Mouse (Mus musculus) CH12.LX (cell line): ENCODE data around the gene Fam71f2. TPM values are rescaled to one million over a fixed set of nuclear protein-coding genes. Genes with fewer than 3 reads are reported as not detected.

ENCODE experiments used
- DNase-seq: peaks from one replicate; pipeline ENCODE4 v3.0.0-alpha.2; 2013; ENCODE audit errors: extremely low read depth
- H3K27ac ChIP-seq: 2 replicates; pipeline ENCODE4 v1.5.1; 2012; ENCODE audit warnings: low read depth, mild to moderate bottlenecking, control low read depth, moderate library complexity; ENCODE audit not compliant: insufficient read depth
- H3K27me3 ChIP-seq: replicated peaks from 2 replicates; pipeline ENCODE3; 2012; ENCODE audit warnings: inconsistent platforms
- H3K36me3 ChIP-seq, 2 experiments: replicated peaks in 1 of 2; 2 replicates each; pipeline versions ENCODE3 to v1.6.1; 2012; ENCODE audit warnings: inconsistent platforms in 1 of 2, low read length in 1 of 2, mild to moderate bottlenecking in 1 of 2, mixed read lengths in 1 of 2, moderate library complexity in 1 of 2; ENCODE audit not compliant: control insufficient read depth in 1 of 2, insufficient read depth in 1 of 2
- H3K4me1 ChIP-seq, 2 experiments: 2 replicates each; pipeline ENCODE4 v1.6.1; 2012; ENCODE audit warnings: inconsistent platforms in 1 of 2, moderate library complexity in 1 of 2; ENCODE audit not compliant: insufficient read depth in 2 of 2, control insufficient read depth in 1 of 2
- H3K4me2 ChIP-seq: 2 replicates; pipeline ENCODE4 v1.6.1; 2012; ENCODE audit warnings: low read depth, mild to moderate bottlenecking, control low read depth; ENCODE audit not compliant: poor library complexity, insufficient read depth, severe bottlenecking
- H3K4me3 ChIP-seq, 3 experiments: fragments of 150-350 bp in 1 of 3; sonication (generic) in 1 of 3; replicated peaks in 1 of 3; 2 replicates each; pipeline versions ENCODE3 to v1.5.1; 2011 to 2012; ENCODE audit warnings: low read depth in 2 of 3, low read length in 2 of 3, mild to moderate bottlenecking in 2 of 3, moderate library complexity in 2 of 3, control low read depth in 1 of 3, improper control_type of control experiment in 1 of 3, inconsistent platforms in 1 of 3, mixed read lengths in 1 of 3; ENCODE audit not compliant: poor library complexity in 1 of 3
- H3K79me2 ChIP-seq: replicated peaks from 2 replicates; pipeline ENCODE4 v1.6.1; 2012; ENCODE audit warnings: mild to moderate bottlenecking, moderate library complexity; ENCODE audit not compliant: control insufficient read depth, poor library complexity, insufficient read depth, severe bottlenecking; ENCODE audit errors: extremely low read depth
- H3K9ac ChIP-seq: 2 replicates; pipeline ENCODE4 v1.6.1; 2012; ENCODE audit warnings: low read depth, mild to moderate bottlenecking, control low read depth, moderate library complexity; ENCODE audit not compliant: insufficient read depth
- H3K9me3 ChIP-seq: replicated peaks from 2 replicates; pipeline ENCODE3; 2012; ENCODE audit warnings: low read length, inconsistent platforms, mixed read lengths
- CTCF ChIP-seq, 2 experiments: IDR thresholded peaks in 1 of 2; conservative IDR thresholded peaks in 1 of 2; 2 replicates each; pipeline ENCODE4 v1.5.1; 2011 to 2012; ENCODE audit warnings: low read depth in 2 of 2, low read length in 2 of 2, improper control_type of control experiment in 1 of 2, inconsistent platforms in 1 of 2, mild to moderate bottlenecking in 1 of 2, moderate library complexity in 1 of 2
- E2F4 ChIP-seq: IDR thresholded peaks from 2 replicates; pipeline ENCODE4 v1.6.1; 2011; ENCODE audit warnings: low read depth, low read length, improper control_type of control experiment; ENCODE audit not compliant: insufficient replicate concordance
- ELF1 ChIP-seq: IDR thresholded peaks from 2 replicates; pipeline ENCODE4 v1.6.1; 2014; ENCODE audit warnings: low read depth, mild to moderate bottlenecking, inconsistent platforms, low read length, improper control_type of control experiment
- HCFC1 ChIP-seq: IDR thresholded peaks from 2 replicates; pipeline ENCODE4 v1.6.1; 2012; ENCODE audit warnings: low read depth, mild to moderate bottlenecking, inconsistent platforms, low read length, improper control_type of control experiment
- IRF4 ChIP-seq: IDR thresholded peaks from 2 replicates; pipeline ENCODE4 v1.6.1; 2014; ENCODE audit warnings: low read depth, mild to moderate bottlenecking, inconsistent platforms, low read length, improper control_type of control experiment
- JUND ChIP-seq: conservative IDR thresholded peaks from 2 replicates; pipeline ENCODE4 v1.6.1; 2011; ENCODE audit warnings: low read depth, low read length, improper control_type of control experiment
- MAFK ChIP-seq: IDR thresholded peaks from 2 replicates; pipeline ENCODE4 v1.6.1; 2011; ENCODE audit warnings: low read length, improper control_type of control experiment; ENCODE audit not compliant: insufficient replicate concordance
- MXI1 ChIP-seq: IDR thresholded peaks from 2 replicates; pipeline ENCODE4 v1.6.1; 2011; ENCODE audit warnings: mild to moderate bottlenecking, low read depth, low read length, improper control_type of control experiment
- NELFE ChIP-seq: IDR thresholded peaks from 2 replicates; pipeline ENCODE4 v1.6.1; 2011; ENCODE audit warnings: low read depth, low read length, improper control_type of control experiment
- RCOR1 ChIP-seq: conservative IDR thresholded peaks from 2 replicates; pipeline ENCODE4 v1.6.1; 2012; ENCODE audit warnings: low read depth, mild to moderate bottlenecking, inconsistent platforms, low read length, improper control_type of control experiment
- TBP ChIP-seq: conservative IDR thresholded peaks from 2 replicates; pipeline ENCODE4 v1.6.1; 2011; ENCODE audit warnings: low read depth, low read length, improper control_type of control experiment
- TCF12 ChIP-seq: IDR thresholded peaks from 2 replicates; pipeline ENCODE4 v1.6.1; 2014; ENCODE audit warnings: low read depth, mild to moderate bottlenecking, inconsistent platforms, low read length, improper control_type of control experiment
- ZC3H11A ChIP-seq: IDR thresholded peaks from 2 replicates; pipeline ENCODE4 v1.6.1; 2012; ENCODE audit warnings: low read depth, mild to moderate bottlenecking, inconsistent platforms, low read length, improper control_type of control experiment
- ZKSCAN1 ChIP-seq: IDR thresholded peaks from 2 replicates; pipeline ENCODE4 v1.6.1; 2012; ENCODE audit warnings: low read depth, inconsistent platforms, low read length, improper control_type of control experiment, borderline replicate concordance
- dilution Hi-C: fragments of 300-500 bp; cut with MboI; formaldehyde crosslinking; loops from 2 replicates; pipeline ENCODE4 v1.14.3; 2020; ENCODE audit warnings: low sequenced_read_pairs; ENCODE audit not compliant: extremely low pct_unique_long_range_greater_than_20kb, extremely low pct_ligation_motif_present
- in situ Hi-C: fragments of 300-500 bp; cut with MboI; formaldehyde crosslinking; loops from 3 replicates; pipeline ENCODE4 v1.14.3; 2019; ENCODE audit warnings: low sequenced_read_pairs, low pct_ligation_motif_present, low pct_unique_long_range_greater_than_20kb, mixed read lengths
- polyA plus RNA-seq: library from polyadenylated mRNA; unstranded; fragments of >175 nt; gene quantifications from 2 replicates; pipeline ENCODE4 v1.2.1, GENCODE M21; 2012; ENCODE audit warnings: low read depth; ENCODE audit not compliant: insufficient read length
- total RNA-seq, 2 experiments: library from RNA; depleted of rRNA; stranded (reverse); fragments of 300-350 nt in 1 of 2; fragments of >200 nt in 1 of 2; gene quantifications; 2 replicates each; pipeline ENCODE4 v1.2.3; 2012 to 2014

The Fam71f2 gene
- total and polyA plus RNA-seq, 3 experiments, result 0.23 to 0.30 TPM; not detected in 1

DNA sequence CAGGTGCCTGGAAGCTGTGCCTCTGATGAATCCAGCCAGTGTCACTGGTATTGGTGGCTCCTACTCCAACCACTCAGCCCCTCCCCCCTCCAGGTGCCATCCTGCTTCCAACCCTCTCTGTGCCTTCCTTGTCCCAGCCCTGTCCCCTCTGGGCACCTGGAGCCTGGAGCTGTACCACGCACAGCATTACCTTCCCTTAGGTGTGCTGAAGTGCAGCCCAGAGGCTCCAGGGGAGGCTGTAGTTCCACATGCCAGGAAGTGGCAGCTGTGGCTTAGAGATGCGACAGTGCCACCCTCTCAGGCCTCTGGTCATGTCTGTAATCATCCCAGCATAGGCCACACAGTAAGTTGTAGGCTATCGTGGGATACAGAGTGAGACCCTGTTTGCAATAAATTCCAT is 47.6 kb upstream of the Fam71f2 start:
- Histone ChIP-seq H3K36me3 (no peaks in the 10 kb centered on the region), H3K9me3 (no peaks in the 10 kb centered on the region), H3K4me1 (peaks cover 3 to 16% of the 10 kb centered on the region in 2 experiments; a peak in 3 of 4 replicates), H3K4me2 (no peak overlapping the region), H3K79me2 (no peaks in the 10 kb centered on the region), H3K27me3 (peaks cover under 1% of the 10 kb centered on the region), H3K4me3 (no peak overlapping the region), H3K27ac (no peak overlapping the region), H3K9ac (no peak overlapping the region)
- in situ Hi-C loops, result no loop called here
- DNase-seq, result no peak
- dilution Hi-C loops, result no loop called here
- TF ChIP-seq JUND (no peak), TCF12 (no peak), CTCF (conservative IDR thresholded peaks at IDR 0.05 in 1 of 2, IDR thresholded peaks at IDR 0.05 in 1 of 2; ENCODE audit: low read depth in 2 of 2, low read length in 2 of 2) (no peak), E2F4 (no peak), MAFK (no peak), ELF1 (no peak), MXI1 (no peak)

DNA sequence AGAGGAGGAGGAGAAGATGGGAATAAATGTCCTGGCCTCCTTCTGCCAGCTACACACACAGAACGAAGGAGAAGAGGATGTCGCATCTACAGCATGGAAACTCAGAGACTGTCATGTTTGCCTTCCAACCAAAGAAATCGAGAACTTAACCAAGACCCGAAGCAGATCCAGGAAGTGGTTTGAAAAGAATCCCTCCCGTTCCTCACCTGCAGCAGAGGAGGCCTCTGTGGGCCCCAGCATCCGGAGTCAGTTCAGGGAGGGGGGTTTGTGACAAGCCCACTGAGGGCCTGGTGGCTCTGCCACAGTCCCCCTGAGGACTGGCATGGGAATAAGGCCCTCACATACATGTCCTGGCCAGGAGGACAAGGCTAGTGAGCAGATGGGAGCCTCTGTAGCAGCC is 47.1 kb upstream of the Fam71f2 start:
- no peak for DNase-seq
- Histone ChIP-seq H3K27me3 (no peaks in the 10 kb centered on the region), H3K9ac (no peak overlapping the region), H3K27ac (no peak overlapping the region), H3K4me2 (no peak overlapping the region), H3K4me1 (peaks cover 3 to 16% of the 10 kb centered on the region in 2 experiments; a peak in 3 of 4 replicates), H3K9me3 (no peaks in the 10 kb centered on the region), H3K36me3 (no peaks in the 10 kb centered on the region), H3K79me2 (no peaks in the 10 kb centered on the region), H3K4me3 (no peak overlapping the region)
- in situ Hi-C loops (no loop called here), dilution Hi-C loops (no loop called here)
- TF ChIP-seq TBP, result no peak
- 0 out of 2 replicates have a peak, but pooled peaks have one; percentile 32 for TF ChIP-seq ELF1
- TF ChIP-seq, all 38 proteins: peak for 1

DNA sequence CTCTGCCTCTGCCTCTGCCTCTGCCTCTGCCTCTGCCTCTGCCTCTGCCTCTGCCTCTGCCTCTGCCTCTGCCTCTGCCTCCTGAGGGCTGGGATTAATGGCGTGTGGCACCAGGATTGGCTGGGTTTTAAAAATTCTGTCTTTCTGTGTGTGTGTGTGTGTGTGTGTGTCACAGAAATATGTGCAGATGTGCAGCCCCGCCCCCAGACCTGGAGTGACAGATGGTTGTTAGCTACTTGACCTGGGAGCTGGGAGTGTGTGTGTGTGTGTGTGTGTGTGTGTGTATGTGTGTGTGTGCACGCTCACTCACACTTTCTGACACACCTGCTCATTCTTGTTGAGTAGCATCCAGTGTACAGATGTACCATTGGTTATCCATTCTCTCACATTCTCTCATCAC is 45.7 kb upstream of the Fam71f2 start:
- H3K27me3 ChIP-seq, result no peaks in the 10 kb centered on the region
- no peaks in the 10 kb centered on the region for H3K9me3 ChIP-seq
- H3K9ac ChIP-seq, result no peak overlapping the region
- in situ Hi-C loops (no loop called here), dilution Hi-C loops (no loop called here)
- no peak for DNase-seq
- no peaks in the 10 kb centered on the region for H3K36me3 ChIP-seq
- H3K4me3 ChIP-seq, result no peak overlapping the region
- no peak overlapping the region for H3K4me2 ChIP-seq
- no peaks in the 10 kb centered on the region for H3K79me2 ChIP-seq
- H3K4me1 ChIP-seq, result peaks cover 3 to 16% of the 10 kb centered on the region in 2 experiments; a peak in 3 of 4 replicates
- H3K27ac ChIP-seq, result no peak overlapping the region
- TF ChIP-seq ZKSCAN1 (no peak), E2F4 (no peak), MXI1 (no peak), TBP (no peak), ELF1 (no peak), CTCF (conservative IDR thresholded peaks at IDR 0.05 in 1 of 2, IDR thresholded peaks at IDR 0.05 in 1 of 2; ENCODE audit: low read depth in 2 of 2, low read length in 2 of 2) (no peak), HCFC1 (no peak), ZC3H11A (no peak), RCOR1 (no peak), NELFE (no peak), IRF4 (no peak)
- TF ChIP-seq, all 38 proteins: peak for 0
